Mouse (Mus musculus): ENCODE measurements around the gene March9.

Gene March9

GRCm38 (mm10) chr10:127059968-127060916, at the start of gene March9:
TSS of gene March9 (minus strand) at chr10:127060184.
- peak in 1 of 2 experiments; percentile 46 for DNase-seq (ENCODE audit: low spot score in 2 of 2)

- DNase-seq (ENCODE audit: low spot score in 2 of 2), result no peak
Measured at GRCm38 (mm10) chr10:127108262-127108583, 48.2 kb upstream of the March9 start.

- DNase-seq (ENCODE audit: low spot score in 2 of 2), result no peak
Measured at GRCm38 (mm10) chr10:127107563-127108261, 47.7 kb upstream of the March9 start.

GRCm38 (mm10) chr10:127103631-127104030, 43.6 kb upstream of the March9 start:
- DNase-seq (ENCODE audit: low spot score in 2 of 2), result no peak

GRCm38 (mm10) chr10:127101151-127101550, 41.2 kb upstream of the March9 start:
- no peak for DNase-seq (ENCODE audit: low spot score in 2 of 2)

GRCm38 (mm10) chr10:127100414-127100813, 40.4 kb upstream of the March9 start:
- no peak for DNase-seq (ENCODE audit: low spot score in 2 of 2)

GRCm38 (mm10) chr10:127099868-127100267, 39.9 kb upstream of the March9 start:
- DNase-seq (ENCODE audit: low spot score in 2 of 2), result no peak

- no peak for DNase-seq (ENCODE audit: low spot score in 2 of 2)
Measured at GRCm38 (mm10) chr10:127099191-127099590, 39.2 kb upstream of the March9 start.

GRCm38 (mm10) chr10:127098514-127098913, 38.5 kb upstream of the March9 start:
- DNase-seq (ENCODE audit: low spot score in 2 of 2), result no peak

GRCm38 (mm10) chr10:127094382-127094802, 34.4 kb upstream of the March9 start:
- DNase-seq (ENCODE audit: low spot score in 2 of 2), result no peak

- DNase-seq (ENCODE audit: low spot score in 2 of 2), result peak in 1 of 2 experiments; percentile 57
Measured at GRCm38 (mm10) chr10:127092742-127093141, 32.8 kb upstream of the March9 start.

- DNase-seq (ENCODE audit: low spot score in 2 of 2), result peak in 1 of 2 experiments; percentile 67
Measured at GRCm38 (mm10) chr10:127091507-127092396, 31.8 kb upstream of the March9 start.

- DNase-seq (ENCODE audit: low spot score in 2 of 2), result peak in 1 of 2 experiments; percentile 61
Measured at GRCm38 (mm10) chr10:127090560-127091411, 30.8 kb upstream of the March9 start.

- DNase-seq (ENCODE audit: low spot score in 2 of 2), result no peak
Measured at GRCm38 (mm10) chr10:127085633-127086032, 25.6 kb upstream of the March9 start.

- DNase-seq (ENCODE audit: low spot score in 2 of 2), result peak in 1 of 2 experiments; percentile 57
Measured at GRCm38 (mm10) chr10:127085052-127085451, 25.1 kb upstream of the March9 start.

GRCm38 (mm10) chr10:127083915-127084306, 23.9 kb upstream of the March9 start:
- DNase-seq (ENCODE audit: low spot score in 2 of 2), result no peak

GRCm38 (mm10) chr10:127083292-127083914, 23.4 kb upstream of the March9 start:
- no peak for DNase-seq (ENCODE audit: low spot score in 2 of 2)

GRCm38 (mm10) chr10:127081996-127082620, 22.1 kb upstream of the March9 start:
- DNase-seq (ENCODE audit: low spot score in 2 of 2), result no peak

- no peak for DNase-seq (ENCODE audit: low spot score in 2 of 2)
Measured at GRCm38 (mm10) chr10:127080901-127081780, 21.2 kb upstream of the March9 start.
